Comparison of ENCODE assay signal across 8 mouse cellular contexts in genomic region chr10:95322076-95323070, GRCm38 (mm10). TPM values are rescaled to one million over a fixed set of nuclear protein-coding genes. Genes with fewer than 3 reads are reported as not detected.
A peak's percentile ranks its signal among the peaks of the same experiment; 100 is the strongest.
DNase-seq lines count a peak whose midpoint lies in the region; ATAC-seq and TF ChIP-seq lines count a peak whose summit lies in the region.

No protein-coding gene starts in this region.

- peak overlapping the region; percentile 86 for H3K9ac ChIP-seq in intestine, embryonic 14.5 days (ENCODE audit: low read length)
- peak overlapping the region; percentile 82 for H3K9ac ChIP-seq in liver, embryonic 13.5 days

- 32% methylated on average over 20 of the region's 20 CpGs for WGBS in cerebellum, adult 2 months
- 63% methylated on average over 20 of the region's 20 CpGs for WGBS in intestine, embryonic 14.5 days
- WGBS in liver, embryonic 13.5 days (ENCODE audit: insufficient replicate concordance) = 54% methylated on average over 20 of the region's 20 CpGs

- H3K27ac ChIP-seq in cerebellum, adult 2 months (ENCODE audit: insufficient read depth, low read length) = peak overlapping the region; percentile 48
- H3K27ac ChIP-seq in intestine, embryonic 14.5 days (ENCODE audit: low read depth) = peak overlapping the region; percentile 97; the same call in 1 of the 2 replicates
- H3K27ac ChIP-seq in liver, embryonic 13.5 days = no peak overlapping the region

- no peak overlapping the region for H3K4me3 ChIP-seq in cerebellum, adult 2 months (replicated peaks; ENCODE audit: insufficient read depth, low read depth, low read length)
- peak overlapping the region; percentile 68 for H3K4me3 ChIP-seq in intestine, embryonic 14.5 days (ENCODE audit: low read depth, low read length)
- peak overlapping the region; percentile 76 for H3K4me3 ChIP-seq in liver, embryonic 13.5 days (replicated peaks)
- peak overlapping the region; percentile 81 for H3K4me3 ChIP-seq in myocyte

- H3K79me2 ChIP-seq in myocyte (ENCODE audit: control insufficient read depth, insufficient read depth) = no peaks in the 10 kb centered on the region

- no peaks in the 10 kb centered on the region for H3K9me3 ChIP-seq in intestine, embryonic 14.5 days (ENCODE audit: control insufficient read depth, low read length)
- H3K9me3 ChIP-seq in liver, embryonic 13.5 days (replicated peaks) = no peaks in the 10 kb centered on the region

- peaks cover 20% of the 10 kb centered on the region for H3K4me1 ChIP-seq in cerebellum, adult 2 months (ENCODE audit: control insufficient read depth, insufficient read depth, low read length)
- H3K4me1 ChIP-seq in intestine, embryonic 14.5 days (replicated peaks; ENCODE audit: control insufficient read depth, insufficient read depth, low read length) = peaks cover 11% of the 10 kb centered on the region
- H3K4me1 ChIP-seq in liver, embryonic 13.5 days (replicated peaks) = peaks cover 28% of the 10 kb centered on the region

- H3K36me3 ChIP-seq in intestine, embryonic 14.5 days (ENCODE audit: control insufficient read depth, insufficient read depth, low read length) = no peaks in the 10 kb centered on the region
- H3K36me3 ChIP-seq in liver, embryonic 13.5 days = no peaks in the 10 kb centered on the region
- H3K36me3 ChIP-seq in myocyte (ENCODE audit: control insufficient read depth, insufficient read depth) = no peaks in the 10 kb centered on the region

- TF ChIP-seq CTCF in cerebellum, adult 2 months (IDR thresholded peaks at IDR 0.05; ENCODE audit: borderline replicate concordance, insufficient read depth, low read depth, low read length) = no peak; the same call in 1 of the 2 replicates

- H3K4me2 ChIP-seq in intestine, embryonic 14.5 days (ENCODE audit: low read length) = peak overlapping the region; percentile 78
- H3K4me2 ChIP-seq in liver, embryonic 13.5 days = peak overlapping the region; percentile 78
- peak overlapping the region; percentile 97 for H3K4me2 ChIP-seq in myocyte (ENCODE audit: low read depth)

- no peaks in the 10 kb centered on the region for H3K27me3 ChIP-seq in cerebellum, adult 2 months (ENCODE audit: control insufficient read depth, insufficient read depth, low read length)
- H3K27me3 ChIP-seq in intestine, embryonic 14.5 days (replicated peaks; ENCODE audit: control insufficient read depth, insufficient read depth, low read length) = no peaks in the 10 kb centered on the region
- no peaks in the 10 kb centered on the region for H3K27me3 ChIP-seq in liver, embryonic 13.5 days
- no peaks in the 10 kb centered on the region for H3K27me3 ChIP-seq in myocyte (ENCODE audit: control insufficient read depth, insufficient read depth, insufficient read length)

- DNase-seq in left cerebral cortex, postnatal 4 days = peak; percentile 88
- DNase-seq in left cerebral cortex, adult 18-20 months (ENCODE audit: low spot score in 2 of 2) = no peak
- DNase-seq in cerebellum, adult 2 months = peak; percentile 89 to 96
- peak; percentile 67 to 81 for DNase-seq in gastrocnemius, postnatal 36 days
- DNase-seq in intestine, embryonic 14.5 days (ENCODE audit: low spot score) = no peak
- no peak for DNase-seq in liver, embryonic 13.5 days
- no peak for DNase-seq in spleen, adult 18-20 months

- intact Hi-C loops in left cerebral cortex, postnatal 4 days (cut with DNase I) = loop anchor here (10.0 kb wide), 1 partner anchor 92 kb away; the partner anchor contains the start of gene Socs2
- intact Hi-C loops in gastrocnemius, postnatal 36 days (cut with DNase I) = loop anchor here (2.0 to 5.0 kb wide), 4 partner anchors 54 to 180 kb away; partner anchors contain the start of gene Socs2

- no peak for ATAC-seq in intestine, embryonic 14.5 days (replicated peaks; ENCODE audit: low FRiP score, low TSS enrichment, low read depth)
- ATAC-seq in liver, embryonic 13.5 days (ENCODE audit: low read depth) = no peak

- H3ac ChIP-seq in myocyte (ENCODE audit: control insufficient read depth, insufficient read length) = no peak overlapping the region

- peak; percentile 13; the same call in 1 of the 2 replicates for TF ChIP-seq POLR2A in cerebellum, adult 2 months (IDR thresholded peaks at IDR 0.05; ENCODE audit: borderline replicate concordance, insufficient read depth, low read length)
- TF ChIP-seq POLR2A in myocyte (IDR thresholded peaks at IDR 0.05; ENCODE audit: insufficient read length, low read depth) = no peak

TF ChIP-seq in myocyte, 11 proteins besides CTCF, POLR2A, EP300 and RAD21:
- peak; percentile 79 to 96 (median 88) for TF ChIP-seq MYOD1 (IDR thresholded peaks at IDR 0.05; ENCODE audit: control insufficient read depth in 1 of 3, insufficient read length in 2 of 3, low read depth in 2 of 3)
- TF ChIP-seq TCF12 (IDR thresholded peaks at IDR 0.05; ENCODE audit: insufficient read depth, poor library complexity, severe bottlenecking) = peak; percentile 71
- TF ChIP-seq MAX (IDR thresholded peaks at IDR 0.05; ENCODE audit: low read depth) = no peak
- TF ChIP-seq MYOG (IDR thresholded peaks at IDR 0.05; ENCODE audit: control insufficient read depth in 1 of 3, insufficient read depth in 1 of 3, insufficient read length in 2 of 3, low read depth in 2 of 3) = peak; percentile 68 to 97 (median 89)
- TF ChIP-seq USF1 (IDR thresholded peaks at IDR 0.05; ENCODE audit: low read depth) = no peak
- no peak for TF ChIP-seq POLR2AphosphoS2 (IDR thresholded peaks at IDR 0.05; ENCODE audit: insufficient read length, low read depth)
- no peak for TF ChIP-seq CEBPB (IDR thresholded peaks at IDR 0.05; ENCODE audit: insufficient read depth, poor library complexity, severe bottlenecking)
- TF ChIP-seq REST (IDR thresholded peaks at IDR 0.05; ENCODE audit: insufficient read depth, insufficient read length) = no peak
- TF ChIP-seq SRF (IDR thresholded peaks at IDR 0.05; ENCODE audit: control insufficient read depth, insufficient read length, low read depth) = no peak
- peak; percentile 77 for TF ChIP-seq TCF3 (IDR thresholded peaks at IDR 0.05; ENCODE audit: insufficient read length, low read depth)
- no peak for TF ChIP-seq E2F4 (IDR thresholded peaks at IDR 0.05; ENCODE audit: insufficient read depth)
TF ChIP-seq in myocyte: peak in this region for 4.

RNA-seq across cellular contexts. Expression of gene Cradd, which starts 1.6 kb away (rescaled TPM):
- 1 to 10 TPM; 7.4 TPM for total RNA-seq in left cerebral cortex, postnatal 4 days (2021)
- 1 to 10 TPM; 5.6 to 6.4 TPM for total RNA-seq in left cerebral cortex, adult 18-20 months (2021)
- 10.2 and 11.7 TPM in 2 replicates for polyA plus RNA-seq in cerebellum, adult 2 months (2012; rRNA removed)
- 10 to 100 TPM in 1 of 2 experiments, 1 to 10 TPM in 1; 8.3 to 11.1 TPM for total RNA-seq in gastrocnemius, postnatal 36 days (2021)
- 13.6 and 14.5 TPM in 2 replicates for polyA plus RNA-seq in intestine, embryonic 14.5 days (2014; fragmentation: Nextera tagmentation; extraction: Ambion mirVana)
- polyA plus RNA-seq in liver, embryonic 13.5 days (2015; fragmentation: Nextera tagmentation; extraction: Ambion mirVana) = 3.3 and 4.8 TPM in 2 replicates
- 9.5 TPM for polyA plus RNA-seq in myocyte (2012; fragmentation: generic; extraction: Trizol)

Comparison
In these comparisons a context has a peak if more than half of its experiments do, and no peak if none do; other contexts are left out.
1. DNase-seq: peak in left cerebral cortex, postnatal 4 days (single experiment), cerebellum, adult 2 months (2 of 2) and gastrocnemius, postnatal 36 days (2 of 2); none in left cerebral cortex, adult 18-20 months (0 of 2), intestine, embryonic 14.5 days (single experiment), liver, embryonic 13.5 days (single experiment) and spleen, adult 18-20 months (0 of 2).
2. Peak in every context shown above with its lines, with median percentiles within 50 percentile points of each other: H3K4me2 ChIP-seq.